Mouse (Mus musculus) G1E-ER4 (cell line): ENCODE data around the gene Hdac7. TPM values are rescaled to one million over a fixed set of nuclear protein-coding genes. Genes with fewer than 3 reads are reported as not detected.

ENCODE experiments used
- GATA1 ChIP-seq: IDR thresholded peaks from one replicate; pipeline ENCODE4 v1.8.0; 2012; ENCODE audit warnings: low read length, inconsistent platforms
- polyA plus RNA-seq: library from polyadenylated mRNA; stranded (reverse); fragments of >175 nt; gene quantifications from 2 replicates; pipeline ENCODE4 v1.2.3, GENCODE M21; 2012

Gene Hdac7
- polyA plus RNA-seq, 1 experiment = 174 TPM

DNA sequence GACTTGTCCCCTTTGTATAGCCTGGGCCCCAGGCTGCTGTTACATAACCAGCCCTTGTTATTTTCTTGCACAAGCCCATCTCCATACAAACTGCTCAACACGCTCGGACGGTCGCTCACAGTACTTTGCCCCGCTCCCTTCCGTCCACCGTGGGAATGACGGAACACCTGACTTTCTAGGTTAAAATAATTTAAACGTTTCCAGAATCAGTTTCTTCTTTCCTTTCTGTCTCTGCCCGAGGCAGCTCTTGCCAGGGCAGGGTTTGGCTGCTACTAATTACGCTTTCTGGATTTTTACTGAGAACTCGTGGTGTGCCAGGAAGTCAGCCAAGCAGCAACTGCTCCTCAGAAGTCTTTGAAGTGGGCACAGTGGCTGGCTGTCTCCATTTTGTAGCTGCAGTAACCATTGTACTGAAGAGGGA lies 63.7 kb downstream of the Hdac7 start:
- no peak for TF ChIP-seq GATA1

DNA sequence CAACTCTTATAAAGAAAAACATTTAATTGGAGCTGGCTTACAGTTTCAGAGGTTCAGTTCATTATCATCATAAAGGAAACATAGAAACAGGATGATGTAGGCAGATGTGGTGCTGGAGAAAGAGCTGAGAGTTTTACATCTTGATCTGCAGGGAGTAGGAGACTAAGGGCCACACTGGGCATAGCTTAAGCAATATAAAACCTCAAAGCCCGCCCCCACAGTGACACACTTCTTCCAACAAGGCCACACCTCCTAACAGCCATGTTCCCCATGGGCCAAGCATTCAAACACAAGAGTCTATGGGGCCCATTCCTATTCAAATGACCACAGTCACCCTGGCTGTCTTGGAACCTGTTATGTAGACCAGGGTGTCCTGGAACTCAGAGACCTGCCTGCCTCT lies 64.7 kb downstream of the Hdac7 start:
- no peak for TF ChIP-seq GATA1

DNA sequence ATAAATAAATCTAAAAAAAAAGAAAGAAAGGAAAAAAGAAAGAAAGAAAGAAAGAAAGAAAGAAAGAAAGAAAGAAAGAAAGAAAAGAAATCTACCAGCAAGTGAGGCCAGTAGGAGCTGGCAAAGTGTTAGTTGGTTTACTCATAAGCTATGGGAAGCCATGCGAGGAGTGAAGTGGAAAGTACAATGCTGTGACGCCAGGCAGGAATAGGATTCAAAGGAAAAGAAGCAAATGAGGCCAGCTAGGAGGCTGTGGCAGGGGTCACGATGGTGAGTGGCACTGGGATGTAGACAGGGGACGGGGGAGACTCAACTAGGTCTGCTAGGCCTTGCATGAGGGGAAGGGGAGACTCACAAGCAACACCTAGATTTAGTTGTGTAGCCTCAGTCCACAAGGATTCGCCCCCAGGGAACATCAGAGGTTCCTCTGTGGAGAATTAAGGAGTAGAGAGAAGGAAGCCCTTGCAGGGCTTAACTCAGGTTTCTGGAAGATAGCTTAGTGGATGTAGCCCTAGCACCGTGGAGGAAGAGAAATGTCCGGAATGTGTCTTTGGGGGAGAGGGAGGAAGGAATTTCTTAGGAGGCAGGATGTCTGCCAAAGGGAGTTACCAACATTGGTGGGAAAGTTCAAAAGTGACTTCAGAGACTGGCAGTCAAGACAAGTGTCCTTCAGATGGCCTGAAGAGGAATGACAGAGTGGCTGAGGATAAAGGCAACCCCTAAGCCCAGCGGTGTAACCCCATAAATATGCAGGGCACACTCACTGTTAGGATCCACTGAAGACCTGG lies 65.8 kb downstream of the Hdac7 start, which contains the start of gene Slc48a1:
Slc48a1 (plus strand) TSS at position 210 of the 788 bp plus-strand sequence.
- no peak for TF ChIP-seq GATA1

DNA sequence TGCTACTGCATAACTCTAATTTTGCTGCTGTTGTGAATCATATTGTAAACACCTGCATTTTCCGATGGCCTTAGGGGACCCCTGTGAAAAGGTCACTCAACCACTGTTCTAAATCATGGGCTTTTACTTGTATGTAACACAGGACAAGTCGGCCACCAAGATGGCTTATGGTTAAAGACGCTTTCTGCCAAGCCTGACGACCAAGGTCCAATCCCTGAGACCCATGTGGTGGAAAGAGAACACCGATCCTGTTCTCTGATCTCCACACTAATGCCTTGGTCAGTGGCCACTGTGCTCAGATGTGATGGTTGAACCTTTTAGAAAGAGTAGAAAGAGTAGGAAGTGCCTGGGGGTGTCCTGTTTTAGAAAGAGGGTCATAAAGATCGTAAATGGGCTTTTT lies 67.4 kb downstream of the Hdac7 start:
- no peak for TF ChIP-seq GATA1

DNA sequence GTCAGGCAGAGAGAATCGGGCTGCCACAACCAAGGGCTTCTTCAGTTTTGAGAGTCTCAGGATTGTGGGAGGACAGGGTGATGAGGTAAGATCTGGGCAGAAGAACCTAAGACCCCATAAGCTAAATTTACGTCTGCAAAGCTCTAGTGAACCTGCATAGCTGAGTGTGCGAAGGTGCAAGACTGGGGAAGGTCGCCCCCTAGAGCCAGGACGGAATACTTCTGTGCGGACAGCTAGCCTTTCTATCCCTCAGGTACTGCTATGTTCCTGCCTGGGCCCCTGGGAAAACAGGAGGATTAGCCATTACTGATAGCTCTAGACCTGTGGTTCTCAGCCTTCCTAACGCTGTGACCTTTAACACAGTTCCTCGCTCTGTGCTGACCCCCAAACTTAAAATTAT lies 67.8 kb downstream of the Hdac7 start:
- no peak for TF ChIP-seq GATA1

DNA sequence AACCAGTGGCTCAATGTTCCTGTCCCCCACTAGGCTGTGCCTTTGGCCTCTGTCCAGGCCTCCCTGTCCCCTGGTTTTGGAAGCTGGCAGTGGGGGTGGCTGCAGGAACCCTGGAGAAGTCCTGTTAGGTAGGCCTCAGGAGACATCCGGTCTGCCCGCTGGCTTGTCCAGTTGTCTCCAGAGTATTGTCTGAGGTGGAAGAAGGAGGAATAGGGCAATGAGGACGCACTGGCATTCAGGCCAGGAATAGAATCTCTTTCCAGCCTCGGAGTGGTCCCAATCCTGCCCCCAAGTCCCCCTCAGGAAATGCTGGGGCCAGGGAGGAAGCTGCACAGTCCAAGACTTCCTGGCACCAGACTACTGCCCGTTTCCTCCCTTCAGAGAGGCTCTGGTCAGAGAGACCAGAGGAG lies 70.3 kb downstream of the Hdac7 start:
- no peak for TF ChIP-seq GATA1

DNA sequence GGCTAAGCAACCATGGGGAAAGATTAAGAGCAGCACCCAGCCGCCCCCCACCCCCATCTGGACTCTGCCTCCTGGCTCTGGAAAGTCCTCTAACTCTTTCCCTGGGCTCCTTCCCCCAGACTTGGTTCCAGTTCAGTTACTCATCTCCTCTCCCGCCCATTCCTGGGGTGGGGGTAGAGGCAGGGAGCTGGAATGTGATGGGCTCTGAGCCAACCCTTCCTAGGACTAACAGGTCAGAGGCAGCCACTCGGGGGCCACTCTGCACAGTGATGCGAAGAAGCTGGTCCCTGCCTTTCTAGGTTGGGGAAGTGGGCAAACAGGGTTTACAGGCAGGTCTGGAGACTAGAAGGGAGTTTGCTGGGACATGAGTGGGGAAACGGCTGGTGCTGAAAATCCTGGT lies 71.2 kb downstream of the Hdac7 start:
- TF ChIP-seq GATA1 = no peak

DNA sequence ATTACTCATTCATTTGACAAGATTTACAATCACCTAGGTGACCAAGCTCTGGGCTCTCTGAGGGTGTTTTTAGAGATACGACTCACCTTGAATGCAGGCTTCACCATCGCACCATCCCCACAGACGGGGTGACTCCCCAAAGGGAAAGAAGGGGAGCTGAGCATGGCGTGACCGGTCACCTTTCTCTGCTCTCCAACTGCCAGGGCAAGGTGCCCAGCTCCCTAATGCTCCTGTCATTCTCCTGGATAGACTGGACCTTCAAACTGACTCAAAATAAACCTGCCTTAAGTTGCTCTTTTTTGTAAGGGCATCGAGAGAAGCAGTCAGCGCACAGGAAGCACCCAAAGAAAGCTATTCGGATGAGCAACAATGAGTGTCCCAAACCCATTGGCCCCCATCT lies 74.0 kb downstream of the Hdac7 start:
- TF ChIP-seq GATA1 = no peak

DNA sequence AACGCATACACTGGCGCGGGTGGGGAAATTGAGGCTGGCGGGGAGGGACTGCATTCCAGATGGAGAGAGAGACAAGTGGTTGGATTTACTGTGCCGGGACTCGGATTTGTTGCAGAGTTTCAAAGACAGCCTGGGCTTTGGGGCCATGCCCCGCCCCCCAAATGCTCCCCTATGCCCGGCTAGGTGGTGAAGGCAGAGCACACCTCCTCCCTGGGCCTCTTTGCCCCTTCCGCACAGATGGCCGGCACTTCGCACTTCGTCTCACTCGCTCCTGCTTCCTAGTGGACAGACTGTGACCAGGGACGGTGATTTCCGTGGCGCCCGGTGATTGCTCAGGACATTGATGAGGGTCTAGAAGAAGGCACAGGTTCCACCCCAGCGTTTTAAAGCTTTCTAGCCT lies 76.1 kb downstream of the Hdac7 start:
- no peak for TF ChIP-seq GATA1

DNA sequence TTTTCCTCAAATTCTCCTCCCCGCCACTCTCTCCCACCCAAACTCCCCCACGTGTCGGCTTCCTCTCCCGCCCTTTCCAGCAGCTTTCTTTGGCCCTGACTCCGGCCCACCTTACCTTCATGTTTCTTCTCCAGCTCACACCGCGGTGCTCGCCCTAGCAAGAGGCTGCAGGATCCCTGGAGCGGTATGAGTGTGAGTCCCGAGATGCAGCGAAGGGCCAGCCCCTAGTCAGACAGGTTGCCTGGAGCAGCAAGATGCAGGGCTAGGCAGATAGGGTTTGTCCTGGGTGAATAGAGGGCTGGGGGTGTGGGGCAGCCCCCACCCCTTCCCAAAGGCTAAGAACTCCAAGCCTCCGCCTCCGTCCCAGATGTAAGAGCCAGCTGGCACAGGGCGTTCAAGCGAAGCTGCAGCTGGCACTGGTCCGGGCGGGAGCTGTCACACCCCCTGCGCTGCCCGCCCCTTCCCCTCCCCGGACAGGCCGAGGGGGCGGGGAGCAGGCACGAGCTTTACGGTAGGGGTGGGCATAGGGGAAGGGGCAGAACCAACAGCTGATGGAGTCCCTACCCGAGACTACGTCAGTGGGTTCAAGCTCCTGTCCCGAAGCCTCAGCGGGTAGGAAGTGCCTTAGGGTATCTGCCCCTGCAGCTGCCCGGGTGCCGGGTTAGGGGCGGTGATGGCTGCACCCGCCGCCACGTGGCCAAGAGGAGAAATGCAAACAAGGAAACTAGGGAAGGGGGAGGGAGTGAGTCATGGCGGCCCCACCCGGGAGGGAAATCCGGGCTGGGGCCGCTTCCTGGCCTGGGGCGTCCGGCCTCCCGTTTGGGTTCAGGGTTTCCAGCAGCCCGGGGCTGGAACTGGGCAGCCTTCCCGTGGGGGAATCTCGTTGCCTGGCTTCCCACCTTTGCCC lies 76.8 kb downstream of the Hdac7 start, which contains the start of gene Rapgef3:
Rapgef3 (minus strand) TSS at position 693 of the 907 bp plus-strand sequence.
- no peak for TF ChIP-seq GATA1

DNA sequence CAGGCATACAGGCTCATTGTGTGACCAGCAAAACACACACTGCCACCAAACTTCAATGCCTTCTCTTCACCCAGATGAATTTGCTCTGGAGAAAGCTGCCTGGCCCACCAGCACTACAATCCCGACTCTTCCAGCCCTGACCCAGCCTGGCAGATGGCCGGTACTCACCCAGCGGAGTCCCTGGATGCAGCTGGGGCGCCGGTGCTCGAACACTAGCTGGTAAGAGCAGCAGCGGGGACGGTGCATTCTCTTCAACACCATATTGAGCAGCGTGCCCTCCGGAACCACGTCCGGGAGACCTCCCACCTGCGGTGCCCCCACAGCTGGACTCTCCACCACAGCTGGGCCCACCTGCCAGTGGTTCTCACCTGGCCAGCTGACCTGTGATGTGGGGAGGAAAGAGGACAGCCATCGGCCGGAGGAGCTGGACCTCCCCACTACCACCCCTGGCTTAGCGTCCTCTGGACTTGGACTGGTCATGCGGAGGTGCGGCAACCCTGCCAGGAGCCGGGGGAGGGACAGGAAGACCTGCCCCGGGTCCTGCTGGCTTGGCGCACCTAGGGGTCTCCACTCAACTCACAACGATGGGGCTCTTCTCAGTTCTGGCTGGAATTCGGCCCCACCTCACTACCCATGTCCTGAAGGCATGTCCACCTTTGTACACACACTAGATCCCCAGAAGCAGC lies 77.6 kb downstream of the Hdac7 start:
- TF ChIP-seq GATA1 = no peak

DNA sequence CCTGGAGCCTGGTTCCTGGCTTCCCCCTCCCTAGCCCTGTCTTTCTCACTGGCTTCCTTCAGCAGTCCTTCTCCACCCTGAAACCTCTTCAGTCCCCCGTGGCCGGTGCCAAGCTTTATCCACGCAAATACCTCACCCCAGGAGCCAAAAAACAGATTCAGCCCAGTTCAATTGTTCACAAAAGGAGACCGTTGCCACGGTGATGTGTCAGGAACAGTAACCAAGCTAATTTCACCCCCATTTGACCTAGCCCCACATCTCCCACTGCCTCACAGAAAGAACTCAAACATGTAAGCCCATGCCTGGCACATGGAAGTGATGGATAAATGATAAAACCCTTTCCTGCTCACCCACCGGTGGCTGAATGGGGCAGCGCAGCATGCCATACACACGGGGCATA lies 78.1 kb downstream of the Hdac7 start:
- no peak for TF ChIP-seq GATA1

DNA sequence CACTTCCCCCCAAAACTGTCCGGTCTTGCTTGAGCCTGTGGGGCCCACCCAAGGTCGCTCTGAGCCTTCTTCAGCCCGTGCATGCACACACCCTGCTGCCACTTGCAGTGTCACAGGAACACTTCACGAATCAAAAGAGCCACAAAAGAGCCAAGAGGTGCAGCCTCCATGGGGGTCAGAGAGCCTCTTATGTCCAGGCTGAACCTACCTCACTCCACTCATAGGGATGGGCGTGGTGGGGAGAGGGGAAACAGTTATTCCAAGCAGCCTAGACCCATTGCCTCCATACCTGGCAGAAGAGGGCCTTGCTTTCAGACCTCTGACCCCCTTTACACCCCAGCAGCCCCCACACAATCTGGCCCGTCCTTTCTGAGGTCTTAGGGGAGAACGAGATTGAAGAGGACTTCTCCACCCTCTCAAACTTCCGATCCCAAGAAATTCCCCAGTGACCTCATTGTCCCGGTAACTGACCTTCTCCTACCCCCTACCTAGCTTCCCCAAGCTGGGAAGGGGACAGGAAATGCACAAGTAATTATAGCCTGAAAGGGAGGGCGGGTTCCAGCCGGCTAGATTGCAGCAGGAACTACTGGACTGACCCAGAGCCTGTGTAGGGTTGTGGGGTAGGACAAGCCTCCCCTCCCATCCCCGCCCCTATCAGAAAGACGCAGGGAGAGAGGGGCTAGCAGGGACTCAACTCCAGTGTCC lies 79.1 kb downstream of the Hdac7 start:
- no peak for TF ChIP-seq GATA1

DNA sequence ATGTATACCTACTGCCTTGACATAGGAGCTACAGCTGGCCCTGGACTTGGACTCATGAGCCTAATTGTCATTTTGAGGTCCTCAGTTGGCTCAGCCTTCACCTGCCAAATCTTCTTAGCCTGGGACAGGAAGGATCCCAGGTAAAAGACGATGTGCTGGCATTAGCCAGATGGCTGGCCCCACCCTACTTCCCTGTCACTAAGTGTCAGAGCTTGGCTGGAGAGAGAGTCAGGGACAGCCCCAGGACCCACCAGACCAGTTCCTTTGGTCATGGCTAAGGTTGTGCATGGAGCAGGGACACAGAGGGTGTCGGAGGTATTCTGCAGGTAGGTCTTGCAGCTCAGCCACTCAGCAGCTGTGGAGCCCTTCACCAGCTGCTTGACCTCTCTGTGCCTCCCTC lies 79.8 kb downstream of the Hdac7 start:
- no peak for TF ChIP-seq GATA1
